Mouse (Mus musculus): ENCODE measurements at regions not wholly inside any gene's neighbourhood (a gene's known extent, or its start where the extent isn't known, plus 50 kb on each side); places are given as distances from the start of the nearest gene placed in this dataset.

DNA sequence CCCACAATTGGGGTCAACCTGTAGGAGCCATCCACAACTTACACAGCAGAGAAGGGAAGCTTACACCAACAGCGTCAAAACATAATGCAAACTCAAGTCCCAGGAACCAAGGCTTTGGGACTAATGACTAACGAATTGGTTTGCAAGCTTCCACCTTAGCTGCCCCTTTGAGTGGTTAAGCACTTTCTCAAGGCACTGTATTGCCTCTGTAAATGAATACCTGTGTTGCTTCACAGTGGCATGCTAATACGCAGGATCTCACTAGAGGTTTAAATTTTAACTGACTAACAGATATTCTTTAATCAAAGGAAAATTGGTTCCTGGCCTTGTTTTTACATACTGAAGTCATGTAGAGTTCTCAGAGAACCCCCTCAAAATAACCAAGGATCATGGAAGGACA, 261.8 kb upstream of the Vstm2b start:
- no peaks in the 10 kb centered on the region for H3K27me3 ChIP-seq (replicated peaks; ENCODE audit: control insufficient read depth, insufficient read depth, low read length)
- peak overlapping the region; percentile 80 for H3K27ac ChIP-seq (ENCODE audit: insufficient read depth, low read depth, low read length)
- WGBS = 36% methylated on average over 3 of the region's 3 CpGs
- TF ChIP-seq POLR2A (IDR thresholded peaks at IDR 0.05; ENCODE audit: low read depth, low read length) (no peak), CTCF (conservative IDR thresholded peaks at IDR 0.05; ENCODE audit: insufficient read depth, insufficient read length, low read depth, low read length) (no peak)
- H3K4me1 ChIP-seq (ENCODE audit: control insufficient read depth, insufficient read depth, low read length) = peaks cover 3% of the 10 kb centered on the region; the same call in 1 of the 2 replicates
- H3K36me3 ChIP-seq (ENCODE audit: control insufficient read depth, insufficient read depth, low read length) = no peaks in the 10 kb centered on the region
- peak; percentile 83 for DNase-seq
- H3K4me3 ChIP-seq (ENCODE audit: insufficient read depth, low read depth, low read length) = no peak overlapping the region

DNA sequence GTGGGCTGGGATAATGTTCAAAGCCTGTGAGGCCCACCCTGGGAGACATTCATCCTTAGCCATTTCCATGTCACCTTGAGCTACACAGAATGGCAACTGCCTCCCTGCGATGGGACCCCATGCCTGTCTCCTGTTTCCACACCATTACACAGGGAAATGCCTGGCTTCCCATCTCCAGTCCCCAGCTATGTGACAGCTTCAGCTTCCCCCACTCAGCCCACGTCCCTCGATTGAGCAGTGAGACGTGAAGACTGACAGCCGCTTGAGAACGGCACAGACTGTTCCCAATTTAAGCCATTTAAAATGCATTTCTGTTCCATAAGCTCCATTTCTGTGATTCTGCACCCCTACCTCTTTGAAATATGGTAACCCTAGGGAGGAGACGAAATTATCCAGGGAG, 243.1 kb upstream of the Vstm2b start:
- H3K36me3 ChIP-seq (ENCODE audit: control insufficient read depth, insufficient read depth, low read length) = no peaks in the 10 kb centered on the region
- no peak for TF ChIP-seq POLR2A (IDR thresholded peaks at IDR 0.05; ENCODE audit: low read depth, low read length)
- TF ChIP-seq CTCF (conservative IDR thresholded peaks at IDR 0.05; ENCODE audit: insufficient read depth, insufficient read length, low read depth, low read length) = no peak
- WGBS = 51% methylated on average over 7 of the region's 7 CpGs

DNA sequence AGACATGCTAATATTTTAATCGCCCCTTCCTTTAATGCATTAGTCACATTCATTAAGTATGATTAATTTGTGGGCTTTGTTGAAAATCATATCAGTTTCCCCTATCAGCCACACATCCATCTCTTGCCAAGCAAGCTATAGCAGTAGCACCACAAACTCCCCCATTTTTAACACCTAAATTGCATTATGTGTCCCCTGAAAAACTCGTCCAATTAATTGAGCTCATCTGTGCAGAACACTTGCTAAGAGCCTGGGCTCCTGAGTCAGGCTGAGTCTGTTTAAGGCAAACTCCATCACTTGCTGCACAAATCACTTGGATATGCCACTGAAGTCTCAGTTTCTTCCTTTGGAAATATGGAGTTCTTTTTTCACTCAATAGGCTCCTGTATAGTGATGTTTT, 242.7 kb upstream of the Vstm2b start:
- no peak for DNase-seq
- no peaks in the 10 kb centered on the region for H3K4me1 ChIP-seq (ENCODE audit: control insufficient read depth, insufficient read depth, low read length)
- no peak for TF ChIP-seq POLR2A (IDR thresholded peaks at IDR 0.05; ENCODE audit: low read depth, low read length)
- TF ChIP-seq CTCF (conservative IDR thresholded peaks at IDR 0.05; ENCODE audit: insufficient read depth, insufficient read length, low read depth, low read length) = no peak
- no peak overlapping the region for H3K4me3 ChIP-seq (ENCODE audit: insufficient read depth, low read depth, low read length)
- WGBS = 55% methylated on average over 2 of the region's 2 CpGs
- no peaks in the 10 kb centered on the region for H3K36me3 ChIP-seq (ENCODE audit: control insufficient read depth, insufficient read depth, low read length)
- no peak overlapping the region for H3K27ac ChIP-seq (ENCODE audit: insufficient read depth, low read depth, low read length)
- H3K27me3 ChIP-seq (replicated peaks; ENCODE audit: control insufficient read depth, insufficient read depth, low read length) = no peaks in the 10 kb centered on the region

More for the DNA sequence above, 243.1 kb upstream of the Vstm2b start:
- DNase-seq = no peak
- no peaks in the 10 kb centered on the region for H3K27me3 ChIP-seq (replicated peaks; ENCODE audit: control insufficient read depth, insufficient read depth, low read length)
- H3K27ac ChIP-seq (ENCODE audit: insufficient read depth, low read depth, low read length) = no peak overlapping the region
- H3K4me3 ChIP-seq (ENCODE audit: insufficient read depth, low read depth, low read length) = no peak overlapping the region
- no peaks in the 10 kb centered on the region for H3K4me1 ChIP-seq (ENCODE audit: control insufficient read depth, insufficient read depth, low read length)

DNA sequence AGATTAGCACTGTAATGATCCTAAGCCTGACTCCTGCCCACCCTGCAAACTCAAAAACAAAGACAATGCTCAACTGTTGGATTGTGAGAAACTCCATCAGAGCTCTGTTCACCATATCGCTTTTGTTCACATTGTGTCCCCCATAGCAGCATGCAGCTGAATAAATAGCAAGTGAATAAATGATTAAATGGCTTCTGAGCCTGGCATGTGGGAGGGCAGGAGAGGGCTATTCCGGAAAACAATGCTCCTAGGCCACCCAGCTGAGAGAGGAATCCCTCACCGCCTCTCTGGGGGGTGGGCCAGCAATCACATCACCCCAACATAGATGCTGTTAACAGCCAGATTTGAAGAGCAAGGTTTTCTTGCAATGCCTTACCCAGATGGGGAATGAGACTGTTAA, 238.5 kb upstream of the Vstm2b start:
- no peaks in the 10 kb centered on the region for H3K27me3 ChIP-seq (replicated peaks; ENCODE audit: control insufficient read depth, insufficient read depth, low read length)
- H3K27ac ChIP-seq (ENCODE audit: insufficient read depth, low read depth, low read length) = no peak overlapping the region
- H3K4me1 ChIP-seq (ENCODE audit: control insufficient read depth, insufficient read depth, low read length) = no peaks in the 10 kb centered on the region
- no peak for DNase-seq
- H3K36me3 ChIP-seq (ENCODE audit: control insufficient read depth, insufficient read depth, low read length) = no peaks in the 10 kb centered on the region
- TF ChIP-seq CTCF (conservative IDR thresholded peaks at IDR 0.05; ENCODE audit: insufficient read depth, insufficient read length, low read depth, low read length) (no peak), POLR2A (IDR thresholded peaks at IDR 0.05; ENCODE audit: low read depth, low read length) (no peak)
- WGBS = 26% methylated on average over 3 of the region's 3 CpGs
- H3K4me3 ChIP-seq (ENCODE audit: insufficient read depth, low read depth, low read length) = no peak overlapping the region

DNA sequence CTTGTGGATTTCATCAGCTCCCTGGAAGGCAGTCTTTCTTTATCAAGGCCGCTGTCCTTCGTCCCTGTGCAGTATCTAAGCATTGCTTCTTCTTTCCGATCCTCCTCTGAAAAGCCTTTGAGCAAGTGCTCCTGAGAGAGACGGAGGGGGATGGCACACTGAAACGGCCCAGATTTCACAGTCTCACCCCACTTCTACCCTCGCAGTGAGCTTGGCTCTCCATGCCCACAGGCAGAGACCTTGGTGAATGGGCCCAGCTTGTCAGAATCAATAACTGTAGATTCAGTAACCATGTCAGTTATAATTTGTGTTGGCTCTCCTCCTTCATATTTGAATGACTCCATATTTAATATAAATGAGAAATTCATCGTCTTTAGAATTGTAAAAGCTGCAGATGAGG, 234.3 kb upstream of the Vstm2b start:
- Histone ChIP-seq H3K4me1 (ENCODE audit: control insufficient read depth, insufficient read depth, low read length) (no peaks in the 10 kb centered on the region), H3K27me3 (replicated peaks; ENCODE audit: control insufficient read depth, insufficient read depth, low read length) (no peaks in the 10 kb centered on the region), H3K27ac (ENCODE audit: insufficient read depth, low read depth, low read length) (no peak overlapping the region), H3K4me3 (ENCODE audit: insufficient read depth, low read depth, low read length) (no peak overlapping the region), H3K36me3 (ENCODE audit: control insufficient read depth, insufficient read depth, low read length) (no peaks in the 10 kb centered on the region)
- 84% methylated on average over 7 of the region's 7 CpGs for WGBS
- no peak for DNase-seq
- no peak for TF ChIP-seq CTCF (conservative IDR thresholded peaks at IDR 0.05; ENCODE audit: insufficient read depth, insufficient read length, low read depth, low read length)
- no peak for TF ChIP-seq POLR2A (IDR thresholded peaks at IDR 0.05; ENCODE audit: low read depth, low read length)

DNA sequence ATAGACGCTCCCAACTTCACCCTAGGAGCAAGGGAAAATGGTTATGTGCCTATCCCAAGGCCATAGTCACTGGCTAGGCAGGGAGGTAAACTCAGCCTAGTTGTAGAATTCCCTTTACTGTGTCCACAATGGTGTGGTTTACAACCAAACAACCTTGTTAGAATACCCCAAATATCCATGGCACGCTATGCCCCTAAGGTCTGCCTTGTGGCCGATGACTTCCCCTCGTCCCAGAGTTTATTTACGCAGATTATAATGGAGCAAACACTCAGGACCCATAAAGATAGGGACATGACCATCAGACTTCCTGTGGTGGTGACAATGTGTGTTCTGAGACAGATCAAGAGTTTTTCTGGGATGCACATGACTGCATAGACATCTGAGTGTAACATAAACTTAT, 231.5 kb upstream of the Vstm2b start:
- Histone ChIP-seq H3K27ac (ENCODE audit: insufficient read depth, low read depth, low read length) (no peak overlapping the region), H3K36me3 (ENCODE audit: control insufficient read depth, insufficient read depth, low read length) (no peaks in the 10 kb centered on the region), H3K27me3 (replicated peaks; ENCODE audit: control insufficient read depth, insufficient read depth, low read length) (no peaks in the 10 kb centered on the region), H3K4me3 (ENCODE audit: insufficient read depth, low read depth, low read length) (no peak overlapping the region), H3K4me1 (ENCODE audit: control insufficient read depth, insufficient read depth, low read length) (no peaks in the 10 kb centered on the region; the same call in 1 of the 2 replicates)
- TF ChIP-seq CTCF (conservative IDR thresholded peaks at IDR 0.05; ENCODE audit: insufficient read depth, insufficient read length, low read depth, low read length) = no peak
- no peak for TF ChIP-seq POLR2A (IDR thresholded peaks at IDR 0.05; ENCODE audit: low read depth, low read length)
- WGBS = 82% methylated on average over 5 of the region's 5 CpGs
- DNase-seq = no peak

DNA sequence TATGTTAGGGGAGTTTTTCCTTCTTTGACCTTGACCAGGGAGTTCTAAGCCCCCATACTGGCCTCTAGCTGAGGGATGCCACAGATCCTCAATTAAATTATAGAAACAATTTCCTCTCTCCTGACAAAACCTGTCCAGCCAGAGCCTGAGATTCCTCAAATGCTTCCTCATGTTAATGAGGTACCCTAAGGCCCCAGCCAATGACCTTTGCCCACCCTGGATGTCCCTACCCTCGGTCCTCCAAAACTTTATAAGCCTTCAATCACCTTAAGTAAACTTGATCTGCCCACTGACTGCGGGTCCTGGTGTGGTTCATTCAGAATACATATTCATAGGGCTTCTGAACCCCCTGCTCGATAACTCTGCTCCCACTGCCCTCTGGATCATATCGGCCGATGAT, 227.7 kb upstream of the Vstm2b start:
- Histone ChIP-seq H3K36me3 (ENCODE audit: control insufficient read depth, insufficient read depth, low read length) (no peaks in the 10 kb centered on the region), H3K27me3 (replicated peaks; ENCODE audit: control insufficient read depth, insufficient read depth, low read length) (no peaks in the 10 kb centered on the region), H3K4me1 (ENCODE audit: control insufficient read depth, insufficient read depth, low read length) (no peaks in the 10 kb centered on the region; the same call in 1 of the 2 replicates), H3K27ac (ENCODE audit: insufficient read depth, low read depth, low read length) (no peak overlapping the region), H3K4me3 (ENCODE audit: insufficient read depth, low read depth, low read length) (no peak overlapping the region)
- WGBS = 56% methylated on average over 5 of the region's 5 CpGs
- TF ChIP-seq POLR2A (IDR thresholded peaks at IDR 0.05; ENCODE audit: low read depth, low read length) (no peak), CTCF (conservative IDR thresholded peaks at IDR 0.05; ENCODE audit: insufficient read depth, insufficient read length, low read depth, low read length) (no peak)
- peak; percentile 57 for DNase-seq

DNA sequence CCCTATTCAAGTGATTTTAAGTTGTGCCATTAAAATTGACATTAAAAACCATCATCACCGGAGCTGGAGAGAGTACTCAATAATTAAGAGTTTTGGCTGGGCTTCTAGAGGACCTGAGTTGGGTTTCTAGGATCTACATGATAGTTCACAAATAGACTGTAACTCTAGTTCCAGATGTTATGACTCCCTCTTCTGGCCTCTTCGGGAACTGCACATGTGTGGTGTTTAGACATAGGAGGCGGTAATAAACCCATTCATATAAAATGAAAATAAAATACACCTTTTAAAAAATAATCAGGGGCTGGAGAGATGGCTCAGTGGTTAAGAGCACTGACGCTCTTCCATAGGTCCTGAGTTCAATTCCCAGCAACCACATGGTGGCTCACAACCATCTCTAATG, 227.1 kb upstream of the Vstm2b start:
- TF ChIP-seq CTCF (conservative IDR thresholded peaks at IDR 0.05; ENCODE audit: insufficient read depth, insufficient read length, low read depth, low read length) = no peak
- TF ChIP-seq POLR2A (IDR thresholded peaks at IDR 0.05; ENCODE audit: low read depth, low read length) = no peak
- no peaks in the 10 kb centered on the region for H3K27me3 ChIP-seq (replicated peaks; ENCODE audit: control insufficient read depth, insufficient read depth, low read length)
- H3K4me3 ChIP-seq (ENCODE audit: insufficient read depth, low read depth, low read length) = no peak overlapping the region
- no peaks in the 10 kb centered on the region for H3K36me3 ChIP-seq (ENCODE audit: control insufficient read depth, insufficient read depth, low read length)
- no peak overlapping the region for H3K27ac ChIP-seq (ENCODE audit: insufficient read depth, low read depth, low read length)
- no peaks in the 10 kb centered on the region; the same call in 1 of the 2 replicates for H3K4me1 ChIP-seq (ENCODE audit: control insufficient read depth, insufficient read depth, low read length)
- 97% methylated on average over 4 of the region's 4 CpGs for WGBS
- peak; percentile 46 for DNase-seq
